Mouse (Mus musculus) ES-E14 (cell line): ENCODE measurements around the gene Nfyb.

ENCODE experiments used
- CHD2 ChIP-seq: IDR thresholded peaks from 2 replicates; pipeline ENCODE4 v1.6.1; 2014; ENCODE audit warnings: mild to moderate bottlenecking, low read depth, low read length, inconsistent platforms
- MAFK ChIP-seq: IDR thresholded peaks from 2 replicates; pipeline ENCODE4 v1.6.1; 2014; ENCODE audit warnings: mild to moderate bottlenecking, low read depth, low read length, inconsistent platforms; ENCODE audit not compliant: insufficient read depth

GRCm38 (mm10) chr10:82768901-82769300, 5.0 kb upstream of the Nfyb start:
- TF ChIP-seq MAFK (no peak), CHD2 (no peak)
